Mouse (Mus musculus): Measurements from ENCODE around the gene Kazn.
A peak's percentile ranks its signal among the peaks of the same experiment; 100 is the strongest.

Gene Kazn

DNA sequence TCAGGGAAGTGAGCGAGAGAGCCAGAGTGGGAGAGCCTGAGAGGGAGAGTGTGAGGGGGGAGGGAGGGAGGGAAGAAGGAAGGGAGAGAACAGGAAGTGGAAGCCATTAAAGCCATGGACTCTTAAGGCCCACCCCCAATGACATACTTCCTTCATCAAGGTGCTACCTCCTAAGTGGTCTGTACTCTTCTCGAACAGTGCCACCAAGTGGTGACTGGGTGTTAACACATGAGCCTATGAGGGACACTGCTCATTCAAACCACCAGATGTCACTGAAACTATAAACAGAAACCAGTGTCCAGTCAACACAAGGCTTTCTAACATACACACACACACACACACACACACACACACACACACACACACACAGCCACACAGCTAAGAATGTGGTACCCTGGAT is 77.1 kb downstream of the Kazn start:
- no peak for DNase-seq

GRCm38 (mm10) chr4:142160041-142160440 is 79.2 kb downstream of the Kazn start:
- DNase-seq = no peak

DNA sequence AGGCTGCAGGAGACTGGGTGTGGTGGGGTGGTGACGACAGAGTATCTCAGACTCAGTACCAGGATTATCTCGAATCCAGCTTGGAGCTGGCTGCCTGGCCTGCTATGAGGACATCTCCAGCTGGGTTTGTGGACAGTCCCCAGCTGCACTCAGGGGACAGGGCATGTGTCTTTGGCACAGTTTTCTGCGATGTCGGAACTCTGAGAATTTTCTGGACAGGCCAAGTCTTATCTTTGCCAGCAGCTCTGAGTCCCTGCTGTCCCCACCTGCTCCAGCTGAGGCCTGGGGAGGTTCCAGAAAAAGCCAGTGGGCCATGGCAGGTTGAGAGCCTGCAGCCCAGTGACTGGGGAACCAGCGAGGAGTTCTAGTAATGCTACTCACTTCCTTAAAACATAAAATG is 82.7 kb downstream of the Kazn start:
- no peak for DNase-seq

DNA sequence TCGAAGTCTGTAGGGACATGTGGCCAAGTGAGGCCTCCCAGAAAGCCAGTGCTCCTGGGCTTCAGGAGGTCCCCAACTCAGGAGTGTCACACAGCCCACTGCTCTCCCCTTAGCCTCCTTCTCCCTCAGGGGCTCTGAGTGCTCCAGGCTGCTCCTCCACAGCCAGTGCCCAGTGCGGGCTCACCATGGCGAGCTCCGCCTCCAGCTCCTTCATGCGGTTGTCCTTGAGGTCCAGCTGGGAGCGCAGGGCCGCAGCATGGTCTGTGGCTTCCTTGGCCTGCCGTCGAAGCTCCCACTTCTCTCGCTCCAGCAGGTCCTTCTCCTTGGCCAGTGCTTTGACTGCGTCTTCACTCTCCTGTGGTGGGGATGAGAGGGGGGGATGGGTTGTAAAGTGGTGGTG is 85.0 kb downstream of the Kazn start:
- no peak for DNase-seq

- DNase-seq = peak; percentile 70 to 88
Observed at GRCm38 (mm10) chr4:142153526-142153925, 85.7 kb downstream of the Kazn start.

- no peak for DNase-seq
Observed at GRCm38 (mm10) chr4:142152733-142153422, 86.3 kb downstream of the Kazn start.

- DNase-seq = no peak
Observed at GRCm38 (mm10) chr4:142150086-142150485, 89.1 kb downstream of the Kazn start.

- no peak for DNase-seq
Observed at GRCm38 (mm10) chr4:142149202-142149601, 90.0 kb downstream of the Kazn start.

DNA sequence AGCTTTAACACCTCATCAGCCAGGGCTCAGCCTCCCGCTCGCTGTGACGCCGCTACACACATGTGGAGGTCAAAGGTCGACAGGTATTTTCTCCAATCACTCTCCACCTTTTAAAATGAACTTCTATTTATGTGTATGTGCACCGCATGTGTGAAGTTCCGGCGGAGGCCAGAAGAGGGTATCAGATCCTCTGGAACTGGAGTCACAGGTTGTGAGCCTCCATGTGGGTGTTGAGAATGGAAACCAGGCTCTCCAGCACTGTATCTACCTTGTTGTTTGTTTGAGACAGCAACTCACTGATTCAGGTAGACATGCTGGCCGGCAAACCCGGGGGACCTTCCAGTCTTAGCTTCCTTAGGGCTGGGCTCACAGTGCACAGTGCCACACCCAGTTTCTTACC is 91.5 kb downstream of the Kazn start:
- DNase-seq = no peak

DNA sequence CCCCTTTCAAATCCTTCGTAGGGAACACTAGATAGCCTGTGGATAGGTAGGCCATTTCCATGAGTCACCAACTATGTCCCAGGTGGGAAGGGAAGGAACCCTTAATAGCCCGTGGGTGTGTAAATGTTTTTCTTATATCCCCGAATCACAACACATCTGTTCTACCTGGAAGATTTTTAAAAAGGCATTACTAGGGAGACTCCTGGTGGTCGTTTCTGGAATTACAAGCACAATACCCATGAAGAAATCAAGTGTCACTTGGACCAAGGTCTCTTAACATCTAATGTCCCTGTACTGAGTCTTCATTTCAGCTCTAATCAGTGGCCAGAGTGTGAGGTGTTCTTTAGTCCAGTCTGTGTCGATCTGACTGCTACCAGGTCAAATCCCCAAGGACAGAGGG is 95.1 kb downstream of the Kazn start:
- DNase-seq = peak in 1 of 2 experiments; percentile 28

GRCm38 (mm10) chr4:142143290-142143689 is 95.9 kb downstream of the Kazn start:
- no peak for DNase-seq

DNA sequence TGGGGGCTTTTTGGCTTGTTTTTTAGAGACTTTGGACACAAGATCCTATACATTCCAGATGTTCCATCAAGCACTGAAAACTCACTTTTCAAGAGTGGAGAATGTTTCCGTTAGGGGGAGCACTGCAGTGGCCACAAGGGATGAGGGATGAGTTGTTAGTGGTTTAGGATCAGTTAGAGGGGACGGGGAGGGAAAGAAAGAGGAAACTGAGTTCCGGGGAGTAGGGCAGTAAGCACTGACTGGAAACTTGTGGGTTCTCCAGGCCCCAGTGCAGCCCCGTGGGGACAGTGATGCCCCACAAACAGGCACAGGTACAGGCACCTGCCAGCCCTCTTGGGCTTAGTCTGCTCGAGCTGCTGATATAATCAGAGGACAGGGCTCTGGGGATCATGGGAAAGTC is 99.5 kb downstream of the Kazn start:
- DNase-seq = no peak

DNA sequence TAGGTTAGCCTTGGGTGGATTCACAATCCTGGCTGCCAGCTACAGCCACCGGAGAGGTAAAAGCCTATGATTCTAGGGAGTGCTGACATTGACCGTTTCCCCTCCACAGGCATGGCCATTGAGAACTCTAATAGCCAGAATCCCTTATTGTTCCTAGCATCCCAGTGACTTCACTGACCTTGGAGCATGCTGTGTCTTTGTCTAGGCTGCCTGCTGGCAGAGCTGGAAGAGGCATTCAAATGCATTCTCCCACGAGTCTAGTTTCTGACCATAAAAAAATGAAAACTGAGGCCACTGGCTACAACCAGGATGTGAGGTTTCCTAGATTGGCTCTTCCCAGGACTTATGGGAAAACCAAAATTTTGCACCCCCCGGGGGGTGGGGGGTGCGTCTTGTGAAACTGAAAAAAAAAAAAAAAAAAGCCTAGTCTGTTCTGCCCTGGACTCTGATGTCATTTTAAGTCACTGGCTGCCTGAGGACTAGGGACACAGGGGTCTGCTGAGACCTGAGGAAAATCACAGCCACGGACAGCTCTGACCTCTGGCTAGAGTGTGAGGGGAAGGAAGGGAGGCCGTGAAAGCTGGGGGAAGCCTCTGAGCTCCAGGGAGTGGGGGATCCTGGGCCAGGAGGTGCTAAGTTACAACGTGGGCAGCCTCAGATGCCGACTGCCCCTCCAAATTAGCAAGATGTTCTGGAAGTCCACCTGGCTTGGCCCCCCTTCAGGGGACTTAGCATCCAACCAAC is 100.7 kb downstream of the Kazn start:
- no peak for DNase-seq

DNA sequence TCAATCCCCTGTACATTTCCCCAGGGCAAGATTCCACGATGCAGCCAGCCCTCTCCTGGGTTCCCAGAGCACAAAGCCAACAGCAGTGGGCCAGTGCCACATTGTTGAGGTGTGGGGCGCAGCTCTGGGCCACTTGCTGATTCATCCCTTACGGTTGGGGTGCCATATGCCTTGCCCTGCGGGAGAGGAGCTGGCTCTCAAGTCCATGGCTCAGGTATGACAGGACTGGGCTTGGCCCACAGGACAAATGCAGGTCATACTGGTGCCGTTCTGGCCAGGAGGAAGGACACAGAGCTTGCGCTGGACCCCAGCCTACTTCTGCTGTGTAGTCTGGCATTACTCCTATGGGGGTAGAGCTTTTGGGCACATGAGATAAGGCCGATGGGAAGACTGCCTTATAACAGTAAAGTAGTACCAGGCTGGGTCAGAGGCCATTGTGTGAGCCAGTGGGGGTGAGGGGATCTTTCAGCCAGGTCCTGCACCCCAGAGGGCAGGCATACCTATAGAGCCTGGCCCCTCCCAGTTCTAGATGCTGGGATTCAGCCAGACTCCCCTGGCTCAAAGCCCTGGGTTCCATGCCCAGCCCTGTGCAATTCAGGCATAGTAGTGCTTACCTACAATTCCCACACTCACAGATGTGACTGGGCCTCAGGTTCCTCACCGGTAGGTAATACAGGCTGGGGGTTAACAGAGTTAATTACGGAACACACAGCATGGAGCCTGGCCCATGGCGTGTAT is 102.3 kb downstream of the Kazn start:
- no peak for DNase-seq

- DNase-seq = no peak
Observed at GRCm38 (mm10) chr4:142135515-142135914, 103.7 kb downstream of the Kazn start.

DNA sequence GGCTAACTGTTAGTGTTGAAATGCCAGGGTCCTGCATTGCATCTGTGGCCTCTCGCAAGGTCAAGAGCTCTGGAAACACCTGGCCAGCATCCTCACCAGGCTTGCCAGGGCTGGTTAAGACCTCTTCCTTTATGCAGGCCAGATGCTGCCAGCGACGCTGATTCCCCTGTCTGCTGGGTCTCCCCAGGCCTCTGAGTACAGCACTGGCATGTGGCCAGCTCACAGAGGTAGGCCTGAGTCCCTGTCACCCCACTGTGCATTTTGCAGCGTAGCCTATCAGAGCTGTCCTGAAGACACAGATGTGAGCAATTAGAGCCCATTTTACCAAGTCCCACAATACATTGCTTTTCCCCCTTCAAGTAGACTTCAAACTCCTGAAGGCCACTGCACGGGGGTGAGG is 109.0 kb downstream of the Kazn start:
- DNase-seq = no peak

- DNase-seq = no peak
Observed at GRCm38 (mm10) chr4:142127275-142127788, 111.9 kb downstream of the Kazn start.

DNA sequence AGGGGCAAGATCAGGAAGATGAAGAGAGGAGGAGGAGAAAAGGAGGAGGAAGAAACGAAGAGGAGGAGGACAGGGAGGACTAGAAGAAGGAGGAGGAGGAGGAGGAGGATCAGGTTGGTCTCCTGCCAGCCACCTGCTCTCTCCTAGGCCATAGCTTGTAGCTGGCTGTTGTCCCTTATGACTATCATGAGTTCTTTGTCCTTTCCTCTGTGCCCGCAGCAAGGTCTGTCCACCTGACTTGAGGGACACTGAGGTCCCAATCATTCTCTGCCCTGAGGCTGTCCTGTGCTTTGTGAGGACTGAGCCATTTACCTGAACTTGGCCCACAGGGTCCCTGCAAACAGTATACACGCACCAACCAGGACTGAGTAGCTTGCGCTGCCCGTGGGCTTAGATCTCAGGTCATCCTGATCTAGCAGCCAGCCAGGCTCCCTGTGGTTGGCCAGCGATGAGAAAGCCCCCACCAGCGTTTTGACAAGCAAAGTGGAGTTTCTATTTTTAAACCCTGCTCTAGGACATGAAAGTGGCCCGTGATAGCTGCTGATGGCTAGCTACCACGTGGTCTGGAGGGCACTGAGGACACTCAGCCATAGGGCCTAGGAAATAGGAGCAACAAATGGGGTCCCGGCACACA is 112.4 kb downstream of the Kazn start:
- DNase-seq = peak in 1 of 2 experiments; percentile 33

GRCm38 (mm10) chr4:142121164-142121563 is 118.0 kb downstream of the Kazn start:
- no peak for DNase-seq

- DNase-seq = no peak
Observed at GRCm38 (mm10) chr4:142118522-142118921, 120.7 kb downstream of the Kazn start.

DNA sequence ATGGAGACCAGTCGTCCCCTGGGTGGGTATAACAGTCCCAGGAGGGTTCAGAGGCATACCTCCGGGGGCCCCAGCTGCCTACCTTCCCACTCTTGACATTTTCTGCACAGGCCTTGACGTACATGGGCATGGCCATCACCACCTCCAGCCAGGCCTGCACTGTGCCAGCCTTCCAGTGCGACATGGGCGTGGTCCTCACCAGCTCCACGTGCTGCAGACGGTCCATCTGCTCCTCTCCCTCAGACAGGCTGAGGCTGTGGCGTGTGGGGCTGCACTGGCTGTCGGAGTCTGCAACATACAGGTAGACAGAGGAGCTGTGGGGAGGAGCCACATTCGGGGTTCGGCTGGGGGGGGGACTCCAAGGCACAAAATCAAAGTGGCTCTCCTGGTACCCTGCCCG is 121.2 kb downstream of the Kazn start:
- DNase-seq = no peak

DNA sequence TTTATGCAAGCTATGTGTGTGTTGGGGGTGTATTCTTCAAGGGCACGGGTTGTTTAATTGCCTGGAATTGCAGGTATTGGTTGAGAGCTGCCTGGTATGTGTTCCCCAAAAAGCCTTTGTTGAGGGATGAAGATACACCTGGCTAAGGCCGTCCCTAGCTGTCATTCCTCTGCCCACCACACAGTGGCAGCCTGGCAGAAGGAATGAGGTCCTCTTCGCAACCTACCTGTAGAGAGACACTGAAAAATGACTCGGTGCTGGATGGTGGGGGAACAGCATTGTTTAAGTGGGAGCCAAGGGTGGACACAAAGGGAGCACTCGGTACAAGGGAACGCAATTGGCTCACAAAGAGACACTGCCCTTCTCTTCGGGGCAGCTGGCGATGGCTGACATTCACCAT is 125.9 kb downstream of the Kazn start:
- peak; percentile 42 to 55 for DNase-seq

GRCm38 (mm10) chr4:142103081-142103671 is 136.0 kb downstream of the Kazn start:
- DNase-seq = no peak

Data from kidney, adult 8-10 months (tissue).